Mouse (Mus musculus) neural tube, embryonic 14.5 days (tissue): ENCODE measurements at regions not wholly inside any gene's neighbourhood (a gene's known extent, or its start where the extent isn't known, plus 50 kb on each side); places are given as distances from the start of the nearest gene placed in this dataset.

Experiments
- ATAC-seq: fragments of 200-750 bp; cut with Nextera tagmentation; 2 replicates; pipeline ENCODE4 v1.8.0; 2017; ENCODE audit warnings: low read depth, mild to moderate bottlenecking, moderate TSS enrichment, moderate library complexity
- H3K27ac ChIP-seq: fragments of 300-500 bp; sonication (generic); 2 replicates; pipeline ENCODE4 v1.5.1; 2014; ENCODE audit warnings: low read depth, mild to moderate bottlenecking, control low read depth, low read length, moderate library complexity, mixed read lengths
- H3K27me3 ChIP-seq: fragments of 300-500 bp; sonication (generic); 2 replicates; pipeline ENCODE4 v1.6.1; 2014; ENCODE audit warnings: low read length; ENCODE audit not compliant: control insufficient read depth, insufficient read depth
- H3K36me3 ChIP-seq: fragments of 300-500 bp; sonication (generic); 2 replicates; pipeline ENCODE4 v1.6.1; 2014; ENCODE audit warnings: low read length, mixed read lengths; ENCODE audit not compliant: control insufficient read depth, insufficient read depth
- H3K4me1 ChIP-seq: fragments of 300-500 bp; sonication (generic); 2 replicates; pipeline ENCODE4 v1.6.1; 2014; ENCODE audit warnings: low read length; ENCODE audit not compliant: control insufficient read depth, insufficient read depth
- H3K4me2 ChIP-seq: fragments of 300-500 bp; sonication (generic); 2 replicates; pipeline ENCODE4 v1.6.1; 2014; ENCODE audit warnings: mild to moderate bottlenecking, low read depth, low read length, control low read depth
- H3K4me3 ChIP-seq: fragments of 300-500 bp; sonication (generic); 2 replicates; pipeline ENCODE4 v1.5.1; 2014; ENCODE audit warnings: low read depth, low read length, control low read depth, mixed read lengths
- H3K9ac ChIP-seq: fragments of 300-500 bp; sonication (generic); replicated peaks from 2 replicates; pipeline ENCODE4 v1.6.1; 2014; ENCODE audit warnings: low read depth, mild to moderate bottlenecking, control low read depth, low read length, mixed read lengths
- H3K9me3 ChIP-seq: fragments of 300-500 bp; sonication (generic); 2 replicates; pipeline ENCODE4 v1.6.1; 2016; ENCODE audit warnings: low read length; ENCODE audit not compliant: control insufficient read depth
- WGBS: fragments of 180-500 bp; shearing (Covaris S2); extraction: QIAGEN DNeasy Blood & Tissue Kit; methylation state at CpG from one replicate; pipeline ENCODE4 v1.1.7; 2014; 5-methylcytosine and 5-hydroxymethylcytosine counted together

- H3K27ac ChIP-seq: no peak overlapping the region
- no peak overlapping the region for H3K9ac ChIP-seq
- no peaks in the 10 kb centered on the region for H3K9me3 ChIP-seq
- no peaks in the 10 kb centered on the region for H3K27me3 ChIP-seq
- H3K4me2 ChIP-seq: no peak overlapping the region
- 91% methylated on average over 6 of the region's 6 CpGs for WGBS
- H3K4me3 ChIP-seq: no peak overlapping the region
- 0 out of 2 replicates have a peak, but pooled peaks cover 2% of the 10 kb centered on the region for H3K4me1 ChIP-seq
- no peak for ATAC-seq
- H3K36me3 ChIP-seq: no peaks in the 10 kb centered on the region
Observed at GRCm38 (mm10) chr2:28395391-28395790, 51.2 kb upstream of the Ppp1r26 start.
